Mouse (Mus musculus) gastrocnemius, adult 2 months (tissue): ENCODE data around the gene Uchl1. TPM values are rescaled to one million over a fixed set of nuclear protein-coding genes. Genes with fewer than 3 reads are reported as not detected.
A peak's percentile ranks its signal among the peaks of the same experiment; 100 is the strongest.

Source experiments
- DNase-seq: peaks from one replicate; pipeline ENCODE4 v3.0.0; 2022
- H3K27ac ChIP-seq: fragments of 200-600 bp; 2 replicates; pipeline ENCODE4 v1.8.1; 2022; ENCODE audit warnings: mild to moderate bottlenecking
- H3K4me3 ChIP-seq: fragments of 200-600 bp; 2 replicates; pipeline ENCODE4 v1.8.1; 2022; ENCODE audit warnings: mild to moderate bottlenecking, moderate library complexity
- CTCF ChIP-seq: fragments of 200-600 bp; IDR thresholded peaks from 2 replicates; pipeline ENCODE4 v1.8.1; 2022; ENCODE audit warnings: antibody characterized with exemption, mild to moderate bottlenecking, moderate library complexity
- intact Hi-C: fragments of 180-260 bp; cut with DNase I; formaldehyde crosslinking; loops from one replicate; pipeline ENCODE4 v1.15.1; 2025
- total RNA-seq, 2 experiments: library from RNA; stranded (reverse); gene quantifications; 2 replicates each; pipeline ENCODE4 v1.2.3; 2021

Gene Uchl1
- total RNA-seq, 2 experiments from 2014 or later: 3.4 to 5.3 TPM

GRCm38 (mm10) chr5:66718413-66718812, 42.5 kb downstream of the Uchl1 start:
- no peak overlapping the region for H3K27ac ChIP-seq
- H3K4me3 ChIP-seq: no peak overlapping the region
- no peak for TF ChIP-seq CTCF
- no peak for DNase-seq
- intact Hi-C loops: no loop called here

DNA sequence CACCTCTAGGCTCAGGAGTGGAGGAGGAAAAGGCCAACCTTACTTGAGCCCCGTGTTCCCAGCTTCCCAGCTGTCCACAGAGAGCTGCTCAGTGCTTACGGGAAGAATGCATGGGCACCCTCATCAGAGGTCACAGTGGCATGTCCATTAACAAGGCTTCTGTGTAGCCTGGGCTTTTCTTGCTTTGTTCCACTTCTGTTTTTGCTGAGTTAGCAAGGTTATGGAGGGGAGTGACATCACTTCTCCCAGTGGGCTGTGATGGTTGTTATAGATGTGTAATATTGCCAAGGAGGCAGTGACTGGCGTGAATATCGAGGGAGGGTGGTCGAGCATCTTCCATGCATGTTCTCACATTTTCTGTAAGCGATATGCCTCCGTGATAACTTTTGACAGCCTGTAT, 43.0 kb downstream of the Uchl1 start:
- no peak for TF ChIP-seq CTCF
- DNase-seq: no peak
- no peak overlapping the region for H3K4me3 ChIP-seq
- intact Hi-C loops: no loop called here
- no peak overlapping the region for H3K27ac ChIP-seq

DNA sequence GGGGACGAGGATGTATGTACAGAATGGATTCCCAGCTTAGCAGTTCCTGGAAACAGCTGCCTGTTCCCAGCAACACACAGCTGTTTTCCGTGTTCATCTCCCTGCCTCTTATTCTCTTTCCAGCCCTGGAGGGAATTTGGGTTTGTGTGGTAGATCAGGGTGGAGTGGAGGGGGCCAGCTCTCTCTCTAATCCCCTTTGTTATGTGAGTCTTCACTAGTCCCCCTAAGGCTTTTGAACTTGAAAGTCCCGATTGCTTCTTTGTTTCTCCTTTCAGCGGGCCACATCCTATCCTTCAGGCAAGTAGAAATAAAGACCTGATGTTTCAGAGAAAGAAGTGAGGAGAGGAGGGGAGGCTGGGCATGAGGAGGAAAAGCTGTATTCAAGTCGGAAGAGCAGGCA, 45.0 kb downstream of the Uchl1 start:
- Histone ChIP-seq H3K27ac (no peak overlapping the region), H3K4me3 (no peak overlapping the region)
- intact Hi-C loops: no loop called here
- TF ChIP-seq CTCF: no peak
- DNase-seq: no peak

GRCm38 (mm10) chr5:66722586-66722985, 46.7 kb downstream of the Uchl1 start:
- TF ChIP-seq CTCF: no peak
- DNase-seq: no peak
- no peak overlapping the region for H3K4me3 ChIP-seq
- no peak overlapping the region for H3K27ac ChIP-seq
- intact Hi-C loops: no loop called here

GRCm38 (mm10) chr5:66723037-66723436, 47.1 kb downstream of the Uchl1 start:
- no peak for DNase-seq
- intact Hi-C loops: no loop called here
- no peak overlapping the region for H3K4me3 ChIP-seq
- no peak overlapping the region for H3K27ac ChIP-seq
- TF ChIP-seq CTCF: no peak

DNA sequence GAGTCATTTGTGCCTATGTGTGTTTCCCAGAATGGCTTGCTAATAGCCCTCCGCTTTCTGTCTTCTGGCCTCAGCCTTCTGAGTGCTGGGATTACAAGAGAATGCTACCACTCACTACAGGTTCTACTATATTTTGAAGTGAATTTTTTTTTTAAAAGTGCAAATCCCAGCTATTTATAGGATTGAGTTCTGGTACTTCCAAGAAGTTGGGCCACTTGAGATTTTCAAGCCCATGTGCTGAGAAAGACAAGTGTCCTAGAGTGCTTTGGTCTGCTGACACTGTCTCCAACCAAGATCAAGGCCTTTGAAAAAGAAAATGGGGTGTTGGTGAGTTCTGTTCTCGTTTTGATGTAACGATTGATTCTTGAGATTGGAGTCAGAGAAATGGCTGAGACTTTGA, 47.7 kb downstream of the Uchl1 start:
- no peak for TF ChIP-seq CTCF
- intact Hi-C loops: no loop called here
- Histone ChIP-seq H3K27ac (no peak overlapping the region), H3K4me3 (no peak overlapping the region)
- no peak for DNase-seq

- no peak overlapping the region for H3K4me3 ChIP-seq
- intact Hi-C loops: no loop called here
These were observed 53.4 kb downstream of the Uchl1 start for GRCm38 (mm10) chr5:66729306-66729705.

DNA sequence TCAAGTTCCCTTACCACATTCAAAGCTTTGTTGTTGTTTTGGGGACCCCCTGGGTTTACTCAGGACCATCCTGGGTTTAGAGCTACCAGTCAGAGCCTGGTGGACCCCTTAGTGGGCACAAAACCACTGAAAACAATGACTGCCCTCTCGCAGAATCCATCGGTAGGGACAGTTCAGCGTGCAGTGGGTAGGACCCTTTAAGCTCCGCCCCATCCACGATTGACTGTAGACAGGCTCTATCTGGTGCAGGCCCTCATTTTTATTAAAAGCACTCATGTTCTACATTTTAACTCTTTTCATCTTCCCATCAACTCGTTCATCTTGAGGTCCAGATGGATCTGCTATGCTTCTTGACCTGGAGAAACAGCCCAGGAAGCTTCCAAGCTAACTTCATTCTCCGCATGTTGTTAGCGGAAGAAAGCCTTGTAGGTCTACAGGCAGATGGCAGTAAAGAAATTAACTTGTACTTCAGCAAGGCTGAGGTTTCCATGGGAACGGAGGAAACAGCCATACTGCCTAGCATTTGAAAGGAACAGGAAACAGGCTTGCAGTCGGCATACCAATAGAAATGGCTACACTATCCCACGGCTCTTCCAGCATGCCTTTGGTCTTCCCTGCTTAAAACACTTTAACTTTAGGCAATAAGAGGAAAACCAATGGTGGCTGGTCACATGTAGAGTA, 54.9 kb downstream of the Uchl1 start:
- Histone ChIP-seq H3K4me3 (no peak overlapping the region), H3K27ac (no peak overlapping the region)
- DNase-seq: no peak
- peak; percentile 19; the same call in 1 of the 2 replicates for TF ChIP-seq CTCF
- intact Hi-C loops: no loop called here

More at GRCm38 (mm10) chr5:66729306-66729705, 53.4 kb downstream of the Uchl1 start:
- H3K27ac ChIP-seq: no peak overlapping the region
- no peak for DNase-seq
- TF ChIP-seq CTCF: no peak

DNA sequence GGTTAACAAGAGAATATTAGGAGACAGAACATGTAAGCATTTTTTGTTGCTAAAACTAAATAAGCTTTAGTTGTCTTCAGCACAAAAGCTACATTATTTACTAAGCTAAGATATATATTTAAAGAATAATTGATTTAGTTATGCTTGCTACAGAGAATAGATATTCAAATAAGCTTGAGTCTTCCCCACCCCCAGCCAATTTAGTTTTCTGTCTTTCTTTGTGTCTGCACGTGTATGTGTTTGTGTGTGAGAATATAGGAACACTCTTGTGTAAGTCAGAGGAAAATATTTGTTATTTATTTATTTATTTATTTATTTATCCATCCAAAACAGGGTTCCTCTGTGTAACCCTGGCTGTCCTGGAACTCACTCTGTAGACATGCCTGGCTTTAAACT, 55.4 kb downstream of the Uchl1 start:
- intact Hi-C loops: no loop called here
- no peak for TF ChIP-seq CTCF
- DNase-seq: no peak
- Histone ChIP-seq H3K4me3 (no peak overlapping the region), H3K27ac (no peak overlapping the region)

DNA sequence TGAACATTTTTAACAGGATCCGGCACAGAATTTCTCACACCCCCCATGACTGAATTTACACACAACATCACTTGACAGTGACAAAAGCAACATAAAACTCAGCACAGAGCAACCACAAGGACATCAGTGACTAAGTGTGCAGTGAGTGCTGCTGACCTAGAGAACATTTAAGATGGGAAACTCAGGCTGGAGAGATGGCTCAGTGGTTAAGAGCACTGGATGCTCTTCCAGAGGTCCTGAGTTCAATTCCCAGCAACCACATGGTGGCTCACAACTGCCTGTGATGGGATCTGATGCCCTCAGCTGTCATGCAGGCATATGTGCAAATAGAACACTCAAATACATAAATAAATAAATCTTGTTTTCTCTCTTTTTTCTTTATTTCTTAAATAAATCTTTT, 57.7 kb downstream of the Uchl1 start:
- Histone ChIP-seq H3K4me3 (no peak overlapping the region), H3K27ac (no peak overlapping the region)
- no peak for DNase-seq
- intact Hi-C loops: no loop called here
- no peak for TF ChIP-seq CTCF

Other genes with a start within 250 kb of the Uchl1 start
- gene Apbb2, start 57.3 kb upstream of the Uchl1 start, total RNA-seq: 10 to 100 TPM; 35.9 to 43.2 TPM
- gene Limch1, start 69.7 kb downstream of the Uchl1 start, total RNA-seq: 100 to 1,000 TPM; 106 to 139 TPM